Mouse (Mus musculus): ENCODE measurements around the gene Ift43. TPM values are rescaled to one million over a fixed set of nuclear protein-coding genes. Genes with fewer than 3 reads are reported as not detected.

The Ift43 gene
- polyA plus RNA-seq, 1 experiment from 2014 or later: 57.7 TPM

DNA sequence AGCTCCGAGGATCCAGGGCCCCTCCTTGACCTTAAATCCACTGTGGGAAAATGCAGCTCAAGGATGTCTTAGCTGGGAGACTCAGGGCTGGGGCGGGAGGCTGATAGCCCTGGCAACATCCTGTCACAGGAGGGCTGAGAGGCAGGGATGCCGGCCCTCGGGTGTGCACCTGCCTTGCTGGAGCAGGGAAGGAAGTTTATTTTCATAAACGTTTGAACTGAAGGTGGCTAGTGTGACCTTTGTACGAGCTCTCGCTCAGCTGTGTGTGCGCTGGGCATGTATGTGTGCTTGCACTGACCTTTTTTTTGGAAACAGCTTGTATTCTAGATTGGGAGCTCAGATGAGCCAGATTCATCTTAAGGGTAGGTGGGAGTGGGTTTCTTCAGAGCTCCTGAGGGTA, 21.5 kb downstream of the Ift43 start:
- no peaks in the 10 kb centered on the region for H3K9me3 ChIP-seq
- no peaks in the 10 kb centered on the region for H3K27me3 ChIP-seq (replicated peaks)
- WGBS: 38% methylated on average over 8 of the region's 8 CpGs
- no peak overlapping the region for H3K4me2 ChIP-seq
- no peak for ATAC-seq (ENCODE audit: insufficient read depth, low FRiP score, low read depth)
- no peaks in the 10 kb centered on the region for H3K4me1 ChIP-seq
- no peak overlapping the region for H3K4me3 ChIP-seq (replicated peaks)
- no peaks in the 10 kb centered on the region for H3K36me3 ChIP-seq
- H3K27ac ChIP-seq: peak overlapping the region; percentile 24; the same call in 1 of the 2 replicates
- no peak overlapping the region for H3K9ac ChIP-seq

DNA sequence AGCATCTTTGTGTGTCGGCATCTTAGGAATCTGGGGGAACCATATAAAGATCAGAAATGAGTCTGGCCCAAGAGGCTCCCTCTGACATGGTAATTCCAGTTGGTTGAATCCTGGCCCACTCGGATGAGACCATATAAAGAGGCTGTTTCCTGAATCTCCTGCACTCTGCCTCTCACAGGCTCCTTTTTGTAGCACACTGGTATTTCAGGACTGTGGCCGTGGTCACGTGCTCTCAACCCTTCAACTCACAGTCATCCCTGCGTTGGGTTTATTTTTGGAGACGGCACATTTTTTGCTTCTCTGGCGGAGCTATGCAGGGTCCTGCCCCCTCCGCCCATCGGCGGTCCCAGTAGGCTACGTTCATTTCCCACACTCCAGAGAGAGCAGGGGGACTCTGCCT, 22.0 kb downstream of the Ift43 start:
- Histone ChIP-seq H3K9me3 (no peaks in the 10 kb centered on the region), H3K9ac (no peak overlapping the region), H3K4me1 (no peaks in the 10 kb centered on the region), H3K27me3 (replicated peaks) (no peaks in the 10 kb centered on the region), H3K4me2 (no peak overlapping the region), H3K36me3 (no peaks in the 10 kb centered on the region), H3K4me3 (replicated peaks) (no peak overlapping the region), H3K27ac (0 out of 2 replicates have a peak overlapping the region, but pooled peaks have one; percentile 24)
- WGBS: 55% methylated on average over 11 of the region's 11 CpGs
- ATAC-seq (ENCODE audit: insufficient read depth, low FRiP score, low read depth): peak; percentile 29; the same call in 1 of the 2 replicates

DNA sequence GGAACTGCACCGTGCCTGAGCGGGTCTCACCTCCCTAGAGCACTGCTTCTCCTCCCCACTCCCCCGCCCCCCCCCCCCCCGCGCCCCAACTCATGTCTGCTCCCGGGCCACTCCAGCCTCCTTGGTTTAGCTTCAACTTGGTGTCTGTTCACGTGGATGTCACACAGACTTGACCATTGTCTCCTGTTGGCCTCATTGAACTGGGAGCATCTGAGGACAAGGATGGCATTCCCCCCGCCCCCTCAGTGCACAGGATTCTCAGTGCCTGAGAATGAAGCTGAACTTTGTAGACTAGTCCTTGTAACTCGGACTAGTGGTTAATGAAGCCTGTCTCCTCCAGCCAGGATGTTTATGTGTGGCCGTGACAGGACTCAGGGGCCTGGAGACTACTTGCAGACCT, 23.2 kb downstream of the Ift43 start:
- Histone ChIP-seq H3K27me3 (replicated peaks) (no peaks in the 10 kb centered on the region), H3K4me2 (no peak overlapping the region), H3K27ac (no peak overlapping the region), H3K4me3 (replicated peaks) (no peak overlapping the region), H3K36me3 (no peaks in the 10 kb centered on the region), H3K4me1 (no peaks in the 10 kb centered on the region), H3K9ac (no peak overlapping the region), H3K9me3 (no peaks in the 10 kb centered on the region)
- no peak for ATAC-seq (ENCODE audit: insufficient read depth, low FRiP score, low read depth)
- 78% methylated on average over 7 of the region's 10 CpGs for WGBS

DNA sequence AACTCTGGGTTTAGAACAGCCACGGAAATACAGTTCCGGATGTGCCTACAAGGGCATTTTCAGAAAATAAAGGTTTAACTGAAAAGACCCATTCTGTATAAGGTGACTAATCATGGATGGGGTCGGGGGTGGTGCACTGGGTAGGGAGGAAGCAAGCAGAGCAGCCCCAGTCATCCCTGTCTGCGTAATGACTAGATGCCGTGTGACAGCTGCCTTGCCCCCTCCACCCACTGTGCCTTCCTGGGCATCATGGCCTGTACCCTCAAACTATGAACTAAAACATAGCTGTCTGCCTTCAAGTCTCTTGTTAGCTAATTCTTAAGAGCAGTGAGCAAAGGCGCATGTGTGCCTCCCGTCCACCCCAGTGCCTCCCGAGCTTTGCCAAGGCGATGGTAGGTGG, 23.7 kb downstream of the Ift43 start:
- Histone ChIP-seq H3K36me3 (no peaks in the 10 kb centered on the region), H3K27me3 (replicated peaks) (no peaks in the 10 kb centered on the region), H3K4me2 (no peak overlapping the region), H3K4me1 (no peaks in the 10 kb centered on the region), H3K27ac (no peak overlapping the region), H3K4me3 (replicated peaks) (no peak overlapping the region), H3K9me3 (no peaks in the 10 kb centered on the region), H3K9ac (no peak overlapping the region)
- 88% methylated on average over 9 of the region's 9 CpGs for WGBS
- ATAC-seq (ENCODE audit: insufficient read depth, low FRiP score, low read depth): no peak

DNA sequence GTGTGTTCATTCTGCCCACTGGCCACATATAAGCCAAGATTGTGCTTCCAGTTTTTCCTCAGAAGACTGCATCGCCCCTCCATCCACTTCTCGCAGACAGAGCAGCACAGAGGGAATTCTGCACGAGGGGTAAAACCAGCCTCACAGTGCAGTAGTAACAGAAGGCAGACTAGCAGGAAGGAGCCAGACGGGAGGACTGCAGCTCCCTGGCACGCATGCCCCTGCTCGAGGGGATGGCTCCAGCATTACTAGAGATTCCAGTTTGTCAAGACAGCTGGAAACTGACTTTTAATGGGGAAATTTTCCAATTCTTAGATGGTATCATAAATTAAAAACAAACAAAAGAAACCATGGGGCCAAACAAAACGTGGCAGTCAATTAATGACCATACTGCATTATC, 25.3 kb downstream of the Ift43 start:
- Histone ChIP-seq H3K27me3 (replicated peaks) (no peaks in the 10 kb centered on the region), H3K9ac (no peak overlapping the region), H3K36me3 (no peaks in the 10 kb centered on the region), H3K4me2 (no peak overlapping the region), H3K4me1 (no peaks in the 10 kb centered on the region), H3K27ac (no peak overlapping the region), H3K9me3 (no peaks in the 10 kb centered on the region), H3K4me3 (replicated peaks) (no peak overlapping the region)
- ATAC-seq (ENCODE audit: insufficient read depth, low FRiP score, low read depth): no peak
- 77% methylated on average over 7 of the region's 7 CpGs for WGBS

DNA sequence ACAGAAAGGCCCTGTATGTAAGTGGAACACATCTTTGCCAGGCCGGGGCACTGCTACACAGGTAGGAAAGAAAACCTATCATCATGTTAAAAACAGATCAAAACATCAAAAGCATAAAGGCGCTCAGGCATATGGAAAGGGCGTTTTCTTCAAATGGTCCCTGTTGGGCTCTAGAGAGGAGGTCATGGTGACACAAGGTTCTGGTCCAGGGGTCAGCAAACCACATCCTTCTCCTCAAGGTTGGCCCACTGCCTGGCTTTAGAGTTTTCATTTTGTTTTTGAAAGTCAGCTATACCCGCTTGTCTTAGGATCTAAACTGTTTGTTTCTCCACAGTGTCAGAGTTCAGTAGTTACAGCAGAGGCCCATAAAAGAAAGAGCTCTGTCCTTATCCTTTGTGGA, 27.2 kb downstream of the Ift43 start:
- Histone ChIP-seq H3K4me1 (no peaks in the 10 kb centered on the region), H3K9me3 (no peaks in the 10 kb centered on the region), H3K9ac (no peak overlapping the region), H3K4me3 (replicated peaks) (no peak overlapping the region), H3K27ac (no peak overlapping the region), H3K27me3 (replicated peaks) (no peaks in the 10 kb centered on the region), H3K36me3 (no peaks in the 10 kb centered on the region), H3K4me2 (no peak overlapping the region)
- 83% methylated on average over 4 of the region's 4 CpGs for WGBS
- no peak for ATAC-seq (ENCODE audit: insufficient read depth, low FRiP score, low read depth)

DNA sequence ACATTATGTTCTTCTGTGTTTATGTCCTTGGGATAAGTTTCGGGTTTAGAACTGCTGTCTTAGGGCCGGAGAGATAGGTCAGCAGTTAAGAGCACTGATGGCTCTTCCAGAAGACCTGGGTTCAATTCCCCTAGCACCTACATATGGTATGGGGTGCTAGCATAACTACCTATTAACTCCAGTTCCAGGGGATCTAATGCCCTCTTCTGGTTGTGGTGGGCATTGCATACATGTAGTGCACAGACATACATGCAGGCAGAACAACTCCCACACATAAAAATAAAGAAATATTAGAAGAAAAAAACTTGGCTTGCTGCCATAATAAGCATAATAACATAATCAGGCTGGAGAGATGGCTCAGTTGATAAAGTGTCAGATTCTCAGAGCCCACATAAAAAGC, 28.3 kb downstream of the Ift43 start:
- H3K9me3 ChIP-seq: no peaks in the 10 kb centered on the region
- 88% methylated on average over 2 of the region's 2 CpGs for WGBS

DNA sequence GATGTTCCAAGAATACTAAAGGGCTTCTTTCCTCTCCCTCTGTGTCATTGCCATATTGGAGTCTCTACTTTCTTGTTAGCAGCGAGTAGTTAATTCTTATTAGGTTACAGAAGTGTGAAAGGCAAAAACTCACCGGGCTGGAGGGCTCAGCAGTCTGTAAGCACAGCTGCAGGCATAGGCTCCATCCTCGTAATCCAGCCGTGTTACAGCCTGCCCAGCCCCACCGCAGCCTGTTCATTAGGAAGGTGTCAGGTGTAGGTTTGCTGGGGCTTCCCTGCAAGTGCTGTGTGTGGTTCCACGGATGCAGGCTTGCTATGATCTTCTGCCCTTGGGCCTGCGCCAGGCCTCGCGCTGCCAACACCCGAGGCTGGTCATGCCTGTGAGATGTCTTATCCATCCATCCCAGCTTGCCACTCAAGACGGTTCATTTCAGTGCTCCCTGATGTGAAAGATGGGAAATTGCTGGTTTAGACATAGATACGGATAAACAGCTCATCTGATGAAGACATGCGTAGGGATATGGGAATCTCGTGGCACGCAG, 34.0 kb downstream of the Ift43 start:
- 80% methylated on average over 15 of the region's 15 CpGs for WGBS
- no peak overlapping the region for H3K4me3 ChIP-seq (replicated peaks)
- no peaks in the 10 kb centered on the region for H3K9me3 ChIP-seq
- H3K4me2 ChIP-seq: no peak overlapping the region
- no peaks in the 10 kb centered on the region for H3K36me3 ChIP-seq
- H3K4me1 ChIP-seq: no peaks in the 10 kb centered on the region
- no peak overlapping the region for H3K9ac ChIP-seq
- H3K27me3 ChIP-seq (replicated peaks): no peaks in the 10 kb centered on the region
- no peak for ATAC-seq (ENCODE audit: insufficient read depth, low FRiP score, low read depth)
- H3K27ac ChIP-seq: no peak overlapping the region

More for the DNA sequence above, 28.3 kb downstream of the Ift43 start:
- ATAC-seq (ENCODE audit: insufficient read depth, low FRiP score, low read depth): no peak
- Histone ChIP-seq H3K9ac (no peak overlapping the region), H3K4me3 (replicated peaks) (no peak overlapping the region), H3K4me1 (no peaks in the 10 kb centered on the region), H3K27ac (no peak overlapping the region), H3K4me2 (no peak overlapping the region), H3K27me3 (replicated peaks) (no peaks in the 10 kb centered on the region), H3K36me3 (no peaks in the 10 kb centered on the region)

DNA sequence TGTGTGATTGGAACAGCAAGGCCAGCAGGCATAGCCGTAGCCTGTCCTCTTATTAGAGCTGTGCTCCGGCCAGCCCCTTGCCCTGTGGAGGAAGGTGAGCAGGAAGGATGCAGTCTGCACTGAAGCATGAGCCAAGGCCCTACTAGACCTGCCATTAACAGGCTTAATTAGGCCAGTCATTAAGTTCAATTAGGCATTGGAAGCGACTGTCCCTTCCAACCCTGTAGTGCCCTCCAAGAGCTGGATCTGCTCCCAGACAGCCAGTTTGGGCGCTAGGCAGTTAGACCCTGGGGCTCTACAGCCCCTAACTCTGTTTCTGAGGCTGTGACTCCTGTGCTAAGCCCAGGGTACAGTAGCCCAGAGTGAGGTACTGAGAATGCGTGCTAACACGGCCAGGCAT, 41.7 kb downstream of the Ift43 start:
- Histone ChIP-seq H3K36me3 (no peaks in the 10 kb centered on the region), H3K4me3 (replicated peaks) (no peak overlapping the region), H3K4me1 (no peaks in the 10 kb centered on the region), H3K4me2 (no peak overlapping the region), H3K27me3 (replicated peaks) (no peaks in the 10 kb centered on the region), H3K9ac (no peak overlapping the region), H3K9me3 (no peaks in the 10 kb centered on the region), H3K27ac (no peak overlapping the region)
- no peak; the same call in 1 of the 2 replicates for ATAC-seq (ENCODE audit: insufficient read depth, low FRiP score, low read depth)
- 79% methylated on average over 6 of the region's 6 CpGs for WGBS

DNA sequence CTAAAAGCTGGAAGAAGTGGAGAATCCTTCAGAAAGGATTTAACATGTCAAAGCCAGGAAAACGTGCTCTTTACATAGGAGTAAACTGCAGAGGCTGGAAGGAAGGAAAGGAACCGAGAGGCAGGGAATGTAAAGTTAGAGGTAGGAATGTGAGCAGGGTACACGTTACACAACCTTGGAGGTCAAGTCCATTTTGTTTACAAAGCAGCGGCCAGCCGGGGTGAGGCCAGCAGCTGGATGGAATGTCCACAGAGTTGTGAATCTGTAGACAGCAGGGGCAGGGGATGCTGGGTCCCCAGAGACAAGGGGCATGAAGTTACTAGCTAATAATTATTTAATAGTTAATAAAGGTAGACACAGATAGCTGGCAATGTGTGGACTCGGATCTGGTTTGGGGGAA, 45.8 kb downstream of the Ift43 start:
- H3K9ac ChIP-seq: no peak overlapping the region
- no peak overlapping the region for H3K4me3 ChIP-seq (replicated peaks)
- no peaks in the 10 kb centered on the region for H3K27me3 ChIP-seq (replicated peaks)
- 31% methylated on average over 6 of the region's 6 CpGs for WGBS
- H3K36me3 ChIP-seq: no peaks in the 10 kb centered on the region
- H3K4me1 ChIP-seq: no peaks in the 10 kb centered on the region
- H3K4me2 ChIP-seq: no peak overlapping the region
- no peak overlapping the region for H3K27ac ChIP-seq
- ATAC-seq (ENCODE audit: insufficient read depth, low FRiP score, low read depth): no peak
- no peaks in the 10 kb centered on the region for H3K9me3 ChIP-seq

DNA sequence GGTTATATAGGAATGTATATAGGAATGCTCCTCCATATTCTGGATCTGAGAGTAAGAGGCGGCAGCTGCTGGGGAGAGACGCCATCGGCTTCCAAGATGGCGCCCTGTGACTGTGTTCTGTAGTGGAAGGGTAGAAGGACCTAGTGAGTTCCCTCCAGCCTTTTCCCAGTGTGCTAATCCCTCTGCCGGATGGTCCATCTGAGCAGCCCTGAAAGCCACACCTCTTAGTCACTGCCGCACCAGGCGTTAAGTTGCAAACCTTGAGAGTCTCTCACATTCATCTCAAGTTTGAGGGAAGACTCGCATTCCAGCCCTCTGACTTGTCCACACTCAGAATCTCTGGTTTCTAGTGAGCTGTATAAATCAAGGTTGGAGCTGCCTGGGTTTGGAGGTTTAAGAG, 46.7 kb downstream of the Ift43 start:
- ATAC-seq (ENCODE audit: insufficient read depth, low FRiP score, low read depth): no peak
- Histone ChIP-seq H3K9ac (no peak overlapping the region), H3K36me3 (no peaks in the 10 kb centered on the region), H3K9me3 (no peaks in the 10 kb centered on the region), H3K4me3 (replicated peaks) (no peak overlapping the region), H3K27ac (no peak overlapping the region), H3K4me1 (no peaks in the 10 kb centered on the region), H3K4me2 (no peak overlapping the region), H3K27me3 (replicated peaks) (no peaks in the 10 kb centered on the region)
- 86% methylated on average over 8 of the region's 8 CpGs for WGBS

DNA sequence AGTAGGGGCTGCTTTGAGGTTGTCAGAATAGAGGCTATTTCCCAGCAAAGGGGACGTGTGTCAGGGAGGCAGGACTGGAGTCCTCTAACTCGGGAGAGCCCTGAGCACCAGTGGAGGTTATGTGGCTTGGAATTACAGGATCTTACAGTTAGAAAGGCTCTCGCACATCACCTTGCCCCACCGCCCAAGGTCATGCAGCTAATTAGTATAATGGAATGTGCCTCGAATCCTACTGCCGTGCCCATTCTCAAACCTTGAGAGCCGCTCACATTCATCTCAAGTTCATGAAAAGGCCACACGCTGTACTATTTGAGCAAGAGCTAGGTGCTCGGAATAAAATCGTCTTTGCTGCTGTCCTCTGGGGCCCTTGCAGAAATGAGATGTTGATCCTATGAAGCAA, 47.4 kb downstream of the Ift43 start:
- Histone ChIP-seq H3K4me2 (no peak overlapping the region), H3K27me3 (replicated peaks) (no peaks in the 10 kb centered on the region), H3K4me3 (replicated peaks) (no peak overlapping the region), H3K9ac (no peak overlapping the region), H3K4me1 (no peaks in the 10 kb centered on the region), H3K9me3 (no peaks in the 10 kb centered on the region), H3K27ac (no peak overlapping the region), H3K36me3 (no peaks in the 10 kb centered on the region)
- no peak for ATAC-seq (ENCODE audit: insufficient read depth, low FRiP score, low read depth)
- WGBS: 56% methylated on average over 10 of the region's 10 CpGs

DNA sequence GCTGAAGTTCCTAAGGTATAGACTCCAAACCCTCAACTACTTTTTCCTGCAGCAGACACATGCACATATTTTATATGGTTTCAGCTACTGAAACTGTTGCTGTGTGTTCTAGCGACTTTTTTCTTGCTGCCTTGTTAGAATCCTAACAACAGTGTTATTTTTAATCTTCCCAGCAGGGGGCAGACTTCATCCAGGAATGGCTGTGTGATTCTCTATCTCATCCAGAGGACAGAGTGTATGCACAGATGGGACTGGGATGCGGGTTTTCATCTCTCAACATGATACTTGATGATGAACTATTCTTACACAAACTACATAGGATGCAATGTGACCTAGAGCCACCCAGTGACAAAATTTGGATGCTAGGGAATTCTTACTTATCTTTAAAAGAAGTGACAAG, 50.5 kb downstream of the Ift43 start:
- H3K9ac ChIP-seq: no peak overlapping the region
- no peaks in the 10 kb centered on the region for H3K27me3 ChIP-seq (replicated peaks)
- no peaks in the 10 kb centered on the region for H3K9me3 ChIP-seq
- no peak overlapping the region for H3K27ac ChIP-seq
- H3K4me2 ChIP-seq: no peak overlapping the region
- ATAC-seq (ENCODE audit: insufficient read depth, low FRiP score, low read depth): no peak
- no peaks in the 10 kb centered on the region for H3K36me3 ChIP-seq
- 20% methylated on average over 2 of the region's 2 CpGs for WGBS
- no peaks in the 10 kb centered on the region for H3K4me1 ChIP-seq
- no peak overlapping the region for H3K4me3 ChIP-seq (replicated peaks)
